Mouse (Mus musculus) lung, postnatal 0 days (tissue): ENCODE results near the gene Eif3b. TPM values are rescaled to one million over a fixed set of nuclear protein-coding genes. Genes with fewer than 3 reads are reported as not detected.
A peak's percentile ranks its signal among the peaks of the same experiment; 100 is the strongest.

Experiments
- ATAC-seq: fragments of 200-750 bp; cut with Nextera tagmentation; 2 replicates; pipeline ENCODE4 v1.8.0; 2017; ENCODE audit warnings: moderate library complexity
- DNase-seq: peaks from one replicate; pipeline ENCODE4 v3.0.0-alpha.2; 2016; ENCODE audit warnings: low spot score
- H3K27ac ChIP-seq: fragments of 300-500 bp; sonication (generic); 2 replicates; pipeline ENCODE4 v1.5.1; 2014; ENCODE audit warnings: antibody characterized with exemption, mild to moderate bottlenecking, low read length, mixed read lengths
- H3K27me3 ChIP-seq: fragments of 300-500 bp; sonication (generic); replicated peaks from 2 replicates; pipeline ENCODE4 v1.6.1; 2014; ENCODE audit warnings: low read length, mixed read lengths; ENCODE audit not compliant: insufficient read depth
- H3K36me3 ChIP-seq: fragments of 300-500 bp; sonication (generic); 2 replicates; pipeline ENCODE4 v1.6.1; 2014; ENCODE audit warnings: low read length, mixed read lengths; ENCODE audit not compliant: insufficient read depth
- H3K4me1 ChIP-seq: fragments of 300-500 bp; sonication (generic); 2 replicates; pipeline ENCODE4 v1.6.1; 2014; ENCODE audit warnings: antibody characterized with exemption, low read depth, low read length, mixed read lengths; ENCODE audit not compliant: insufficient read depth
- H3K4me2 ChIP-seq: fragments of 300-500 bp; sonication (generic); replicated peaks from 2 replicates; pipeline ENCODE4 v1.6.1; 2014; ENCODE audit warnings: low read depth, mild to moderate bottlenecking, low read length, moderate library complexity, mixed read lengths
- H3K4me3 ChIP-seq: fragments of 300-500 bp; sonication (generic); 2 replicates; pipeline ENCODE4 v1.5.1; 2014; ENCODE audit warnings: low read depth, low read length
- H3K9ac ChIP-seq: fragments of 300-500 bp; sonication (generic); replicated peaks from 2 replicates; pipeline ENCODE4 v1.6.1; 2014; ENCODE audit warnings: low read depth, mild to moderate bottlenecking
- H3K9me3 ChIP-seq: fragments of 300-500 bp; sonication (generic); 2 replicates; pipeline ENCODE4 v1.6.1; 2016; ENCODE audit warnings: low read length, mixed read lengths
- CTCF ChIP-seq: IDR thresholded peaks from 2 replicates; pipeline ENCODE4 v1.5.1; 2016; ENCODE audit warnings: antibody characterized with exemption, mild to moderate bottlenecking
- EP300 ChIP-seq: IDR thresholded peaks from 2 replicates; pipeline ENCODE4 v1.6.1; 2016; ENCODE audit warnings: antibody characterized with exemption, mild to moderate bottlenecking, control low read depth
- WGBS: fragments of 180-500 bp; shearing (Covaris S2); extraction: QIAGEN DNeasy Blood & Tissue Kit; methylation state at CpG from one replicate; pipeline ENCODE4 v1.1.7; 2014; 5-methylcytosine and 5-hydroxymethylcytosine counted together
- polyA plus RNA-seq: library from polyadenylated mRNA; unstranded; fragments of >200 nt; fragmentation: Nextera tagmentation; extraction: Ambion mirVana; gene quantifications from 2 replicates; pipeline ENCODE4 v1.2.1, GENCODE M21; 2015

Gene Eif3b
- polyA plus RNA-seq, 1 experiment from 2014 or later = 81.5 TPM

GRCm38 (mm10) chr5:140391981-140392380 is 27.1 kb upstream of the Eif3b start:
- H3K9me3 ChIP-seq = no peaks in the 10 kb centered on the region
- ATAC-seq = no peak
- H3K4me2 ChIP-seq = no peak overlapping the region
- WGBS = 89% methylated on average over 5 of the region's 5 CpGs
- DNase-seq = no peak
- peaks cover 11% of the 10 kb centered on the region; the same call in 1 of the 2 replicates for H3K4me1 ChIP-seq
- H3K36me3 ChIP-seq = no peaks in the 10 kb centered on the region
- no peak overlapping the region for H3K27ac ChIP-seq
- TF ChIP-seq EP300 (no peak), CTCF (no peak)
- H3K9ac ChIP-seq = no peak overlapping the region
- no peaks in the 10 kb centered on the region for H3K27me3 ChIP-seq
- no peak overlapping the region for H3K4me3 ChIP-seq

- H3K4me2 ChIP-seq = no peak overlapping the region
- H3K4me1 ChIP-seq = peaks cover 11% of the 10 kb centered on the region; the same call in 1 of the 2 replicates
- ATAC-seq (no peak), DNase-seq (no peak)
- no peak for TF ChIP-seq CTCF
- no peak for TF ChIP-seq EP300
- H3K9me3 ChIP-seq = no peaks in the 10 kb centered on the region
- 60% methylated on average over 3 of the region's 3 CpGs for WGBS
- H3K27ac ChIP-seq = no peak overlapping the region
- H3K4me3 ChIP-seq = no peak overlapping the region
- H3K36me3 ChIP-seq = no peaks in the 10 kb centered on the region
- no peaks in the 10 kb centered on the region for H3K27me3 ChIP-seq
- no peak overlapping the region for H3K9ac ChIP-seq
Measured at GRCm38 (mm10) chr5:140392701-140393100, 26.4 kb upstream of the Eif3b start.

- Histone ChIP-seq H3K4me3 (no peak overlapping the region), H3K36me3 (no peaks in the 10 kb centered on the region), H3K9ac (no peak overlapping the region), H3K4me1 (no peaks in the 10 kb centered on the region), H3K9me3 (no peaks in the 10 kb centered on the region), H3K27me3 (no peaks in the 10 kb centered on the region), H3K4me2 (no peak overlapping the region), H3K27ac (no peak overlapping the region)
- DNase-seq (peak; percentile 66), ATAC-seq (no peak)
- TF ChIP-seq EP300 (no peak), CTCF (peak; percentile 82)
- 58% methylated on average over 8 of the region's 8 CpGs for WGBS
Measured at GRCm38 (mm10) chr5:140396166-140396940, 22.8 kb upstream of the Eif3b start.

- no peak; the same call in 1 of the 2 replicates for TF ChIP-seq EP300
- TF ChIP-seq CTCF = no peak
- H3K36me3 ChIP-seq = no peaks in the 10 kb centered on the region
- 44% methylated on average over 4 of the region's 4 CpGs for WGBS
Measured at GRCm38 (mm10) chr5:140402640-140403270, 16.4 kb upstream of the Eif3b start.

GRCm38 (mm10) chr5:140405126-140405525 is 14.0 kb upstream of the Eif3b start:
- Histone ChIP-seq H3K27me3 (no peaks in the 10 kb centered on the region), H3K4me2 (no peak overlapping the region), H3K4me1 (no peaks in the 10 kb centered on the region), H3K27ac (no peak overlapping the region), H3K36me3 (no peaks in the 10 kb centered on the region), H3K4me3 (no peak overlapping the region), H3K9me3 (no peaks in the 10 kb centered on the region), H3K9ac (no peak overlapping the region)
- DNase-seq (no peak), ATAC-seq (no peak)
- WGBS = 83% methylated on average over 6 of the region's 6 CpGs
- no peak for TF ChIP-seq CTCF
- no peak for TF ChIP-seq EP300

More at GRCm38 (mm10) chr5:140402640-140403270, 16.4 kb upstream of the Eif3b start:
- no peak overlapping the region for H3K4me3 ChIP-seq
- H3K4me2 ChIP-seq = no peak overlapping the region
- no peaks in the 10 kb centered on the region for H3K27me3 ChIP-seq
- ATAC-seq (peak; percentile 75), DNase-seq (peak; percentile 68)
- no peaks in the 10 kb centered on the region for H3K4me1 ChIP-seq
- H3K9me3 ChIP-seq = no peaks in the 10 kb centered on the region
- no peak overlapping the region for H3K9ac ChIP-seq
- peak overlapping the region; percentile 48 for H3K27ac ChIP-seq

- Histone ChIP-seq H3K4me2 (no peak overlapping the region), H3K4me1 (no peaks in the 10 kb centered on the region), H3K36me3 (no peaks in the 10 kb centered on the region), H3K9ac (no peak overlapping the region), H3K27me3 (no peaks in the 10 kb centered on the region), H3K9me3 (no peaks in the 10 kb centered on the region), H3K27ac (no peak overlapping the region), H3K4me3 (no peak overlapping the region)
- TF ChIP-seq EP300 (no peak), CTCF (no peak)
- DNase-seq (no peak), ATAC-seq (no peak)
- WGBS = 57% methylated on average over 6 of the region's 6 CpGs
Measured at GRCm38 (mm10) chr5:140406666-140407065, 12.5 kb upstream of the Eif3b start.
